Mouse (Mus musculus) cerebellum, postnatal 36 days (tissue): ENCODE measurements around the gene Olfr1388.
"Not testable (repeated sequence)": the region's sequence is repeated elsewhere in the genome, so short reads cannot be mapped to it uniquely, and the experiment has no call there.

ENCODE experiments used
- DNase-seq, 2 experiments: peaks; one replicate each; pipeline ENCODE4 v3.0.0; 2021 to 2022; ENCODE audit warnings: mixed read lengths in 2 of 2

Gene Olfr1388

DNA sequence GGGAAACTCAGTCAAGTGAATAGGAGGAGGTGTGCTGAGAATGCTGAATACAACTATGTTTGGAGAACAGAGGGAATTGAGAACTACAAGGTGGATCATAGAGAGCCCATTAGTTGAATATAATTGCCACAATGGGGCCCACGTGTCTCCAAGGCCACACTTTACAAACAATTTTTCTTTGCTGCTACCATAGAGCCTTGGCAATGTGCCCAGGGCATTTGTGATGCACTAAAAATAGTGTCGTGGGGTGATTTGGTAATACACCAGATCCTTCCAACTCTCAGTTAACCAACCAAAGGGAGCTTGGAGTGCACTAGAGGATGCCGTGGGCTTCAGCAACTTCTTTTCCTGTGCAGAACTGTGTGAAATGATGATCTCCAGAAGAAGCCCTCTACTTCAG is at the start of gene Olfr1388:
Olfr1388 (plus strand) TSS at position 214 of the 400 bp plus-strand sequence.
- DNase-seq = no peak

DNA sequence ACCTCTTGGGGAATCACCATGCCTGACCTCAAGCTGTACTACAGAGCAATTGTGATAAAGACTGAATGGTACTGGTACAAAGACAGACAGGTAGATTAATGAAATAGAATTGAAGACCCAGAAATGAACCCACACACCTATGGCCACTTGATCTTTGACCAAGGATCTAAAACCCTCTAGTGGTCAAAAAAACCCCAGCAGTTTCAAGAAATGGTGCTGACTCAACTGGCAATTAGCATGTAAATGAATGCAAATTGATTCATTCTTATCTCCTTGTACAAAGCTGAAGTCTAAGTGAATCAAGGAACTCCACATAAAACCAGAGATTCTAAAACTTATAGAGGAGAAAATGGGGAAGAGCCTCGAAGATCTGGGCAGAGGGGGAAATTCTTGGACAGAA is 43.7 kb upstream of the Olfr1388 start:
- not testable (repeated sequence) for DNase-seq

DNA sequence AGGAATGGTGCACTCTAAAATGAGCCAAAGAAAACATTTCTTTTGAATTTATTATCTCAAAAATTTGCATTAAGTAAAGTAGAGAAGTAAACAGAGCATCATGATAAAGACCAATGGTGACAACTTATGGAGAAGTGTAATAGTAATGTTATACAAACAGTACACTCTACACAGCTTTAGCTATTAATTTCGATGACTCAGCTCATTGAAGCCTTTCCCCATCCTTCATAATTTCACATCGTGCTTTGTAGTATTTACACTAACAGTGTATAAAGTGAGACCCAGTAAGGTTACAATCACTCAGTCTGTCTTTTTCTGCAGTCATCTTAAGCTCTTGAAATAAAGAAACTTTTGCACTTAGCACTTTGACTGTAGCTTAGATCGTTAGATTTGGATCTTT is 29.6 kb upstream of the Olfr1388 start:
- DNase-seq = no peak

DNA sequence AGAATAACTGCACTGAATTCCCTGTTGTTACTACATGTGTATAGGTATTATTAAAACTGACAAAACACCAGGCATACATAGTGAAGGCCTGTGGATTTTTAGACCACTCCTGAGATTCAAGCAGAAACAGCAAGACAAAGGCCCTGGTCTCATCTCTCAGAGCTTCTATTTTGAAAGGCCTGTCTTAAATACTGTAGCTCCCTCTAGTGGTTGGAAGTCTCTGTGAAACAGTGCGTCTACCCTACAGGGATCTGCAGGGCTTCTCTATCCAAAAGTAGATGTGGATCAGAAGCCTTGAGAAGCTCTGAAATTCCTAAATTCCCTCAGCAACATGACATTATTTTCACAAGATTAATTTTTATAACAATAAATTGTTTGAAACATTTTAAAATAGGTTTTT is 25.9 kb upstream of the Olfr1388 start:
- no peak for DNase-seq

DNA sequence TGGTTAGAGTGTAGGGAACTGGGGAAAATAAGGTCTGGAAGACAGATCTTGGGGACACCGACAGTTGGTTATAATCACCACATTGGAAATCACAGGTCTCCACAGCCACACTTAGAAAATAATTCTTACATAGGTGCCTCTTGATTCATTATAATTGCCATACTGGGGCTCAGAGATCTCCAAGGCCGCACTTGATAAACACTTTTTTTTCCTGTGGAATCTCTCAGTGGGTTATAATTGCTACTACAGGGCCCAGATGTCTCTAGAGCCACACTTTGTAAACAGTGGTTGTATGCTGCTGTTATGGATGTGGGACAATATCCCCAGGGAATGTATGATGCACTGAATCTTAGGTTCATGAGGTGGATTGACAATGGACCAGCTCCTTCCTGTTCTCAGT is 13.7 kb upstream of the Olfr1388 start, which contains the start of gene Olfr1389:
Olfr1389 (plus strand) TSS at position 301 of the 400 bp plus-strand sequence.
- DNase-seq = no peak

DNA sequence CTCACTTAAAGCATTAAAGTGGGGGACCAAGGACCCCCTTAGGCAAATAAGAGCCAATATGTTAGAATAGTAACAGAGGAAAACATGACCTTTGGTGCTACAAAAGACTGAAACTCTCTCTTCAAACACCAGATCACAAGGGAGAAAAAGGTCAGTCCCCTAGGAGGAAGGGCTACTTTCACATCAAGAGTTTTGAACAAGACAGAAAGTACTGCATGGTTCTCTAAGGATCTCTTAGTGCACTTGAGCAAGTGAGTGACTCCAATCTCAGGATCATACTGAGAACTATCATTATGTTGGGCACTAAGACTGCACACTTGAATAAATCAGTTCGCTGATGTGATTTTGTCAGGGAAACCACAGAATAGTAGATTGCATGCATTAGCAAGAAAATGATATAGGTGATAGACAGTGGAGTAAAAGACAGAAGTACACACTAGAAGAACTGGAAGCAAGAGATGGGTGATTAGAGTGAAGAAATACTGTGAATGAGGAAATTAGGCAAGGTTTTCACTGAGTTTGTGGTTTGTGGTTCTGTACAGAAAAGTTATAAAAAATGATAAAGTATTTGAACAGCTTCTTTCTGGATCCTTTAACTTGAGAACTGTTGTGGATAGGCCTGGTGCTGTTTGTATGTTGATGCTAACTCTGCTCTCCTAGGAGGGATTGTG is 11.0 kb upstream of the Olfr1388 start:
- DNase-seq = no peak

DNA sequence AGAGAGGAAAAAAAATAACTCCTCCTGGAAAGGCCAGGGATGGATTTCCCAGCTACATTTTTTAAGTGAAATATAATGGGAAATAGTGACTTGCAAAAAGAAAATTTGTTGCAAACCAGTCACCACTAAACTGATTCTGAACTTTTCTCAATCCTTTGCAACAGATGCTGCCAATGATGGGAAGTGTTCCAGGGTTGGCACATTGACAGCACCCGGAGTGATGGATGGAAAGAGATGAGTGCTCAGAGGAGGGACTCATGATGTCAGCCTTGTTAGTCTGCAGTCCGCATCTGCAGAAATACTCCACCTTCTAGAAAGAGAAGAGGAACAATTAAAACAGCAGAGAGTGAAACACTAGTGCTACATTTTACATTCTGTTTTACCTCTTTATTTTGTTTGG is 6.8 kb upstream of the Olfr1388 start:
- DNase-seq = no peak

DNA sequence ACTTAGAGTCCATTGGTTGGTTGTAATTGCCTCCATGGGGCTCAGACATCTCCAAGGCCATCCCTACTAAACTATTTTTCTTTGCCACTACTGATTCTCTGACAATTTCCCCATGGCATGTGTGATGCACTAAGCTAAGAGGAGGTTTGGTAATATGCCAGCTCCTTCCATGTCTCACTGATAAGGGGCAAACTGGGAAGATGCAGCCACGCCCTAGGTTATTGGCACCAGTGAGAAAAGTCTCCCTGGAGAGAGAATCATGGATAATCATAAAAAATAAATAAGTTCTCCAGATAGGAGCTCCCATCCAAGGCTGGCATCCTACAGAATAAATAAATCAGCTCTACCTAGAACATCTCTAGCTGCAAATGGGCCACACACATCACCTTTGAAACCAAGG is 18.6 kb downstream of the Olfr1388 start, which contains the start of gene Olfr1387:
Olfr1387 (plus strand) TSS at position 301 of the 400 bp plus-strand sequence.
- no peak for DNase-seq

DNA sequence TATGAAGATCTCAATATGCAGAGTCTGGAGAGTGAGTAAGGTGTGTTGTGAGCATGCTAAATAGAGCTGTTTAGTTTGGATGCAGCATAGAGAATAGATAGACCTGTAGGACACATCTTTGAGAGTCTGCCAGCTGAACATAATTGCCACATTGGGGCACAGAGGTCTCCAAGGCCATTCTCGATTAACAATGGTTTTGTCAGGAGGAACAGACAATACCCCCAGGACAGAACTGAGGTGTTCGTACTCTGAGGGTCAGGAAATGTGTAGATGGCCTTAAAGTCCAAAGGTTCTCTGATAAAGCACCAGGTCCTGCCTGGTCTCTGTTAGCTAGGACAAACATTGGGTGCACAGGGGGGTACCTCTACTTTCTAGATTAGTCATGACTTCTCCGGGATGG is 28.3 kb downstream of the Olfr1388 start, which contains the start of gene Olfr1386:
Olfr1386 (plus strand) TSS at position 301 of the 400 bp plus-strand sequence.
- not testable (repeated sequence) for DNase-seq

DNA sequence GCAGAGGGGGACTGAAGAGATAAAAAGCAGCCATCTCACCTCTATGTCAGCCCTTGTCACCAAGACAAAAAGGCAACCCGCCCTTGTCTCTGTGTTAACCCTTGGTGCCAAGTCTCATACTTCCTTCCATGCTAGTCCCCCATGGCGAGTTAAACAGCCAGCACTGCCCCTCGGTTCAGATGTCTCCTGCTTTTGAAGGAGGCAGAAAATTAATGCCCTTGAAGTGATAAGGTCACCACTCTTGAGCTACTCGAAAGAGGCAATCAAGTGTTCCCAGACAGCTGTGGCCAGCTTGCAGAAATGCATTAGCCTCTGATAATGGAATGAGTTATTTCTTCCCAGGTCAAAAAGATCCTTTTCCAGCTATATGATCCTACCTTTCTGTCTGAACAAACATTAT is 49.5 kb downstream of the Olfr1388 start:
- no peak for DNase-seq

DNA sequence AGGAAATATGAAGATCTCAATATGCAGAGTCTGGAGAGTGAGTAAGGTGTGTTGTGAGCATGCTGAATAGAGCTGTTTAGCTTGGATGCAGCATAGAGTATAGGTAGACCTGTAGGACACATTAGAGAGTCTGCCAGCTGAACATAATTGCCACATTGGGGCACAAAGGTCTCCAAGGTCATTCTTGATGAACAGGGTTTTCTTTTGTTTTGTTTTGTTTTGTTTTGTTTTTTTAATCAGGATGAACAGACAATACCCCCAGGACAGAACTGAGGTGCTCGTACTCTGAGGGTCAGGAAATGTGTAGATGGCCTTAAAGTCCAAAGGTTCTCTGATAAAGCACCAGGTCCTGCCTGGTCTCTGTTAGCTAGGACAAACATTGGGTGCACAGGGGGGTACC is 52.3 kb downstream of the Olfr1388 start, which contains the start of gene Olfr1385:
Olfr1385 (plus strand) TSS at position 301 of the 400 bp plus-strand sequence.
- not testable (repeated sequence) for DNase-seq
